17 mouse cellular contexts compared by ENCODE assay signal in genomic region chr12:80495691-80496090, GRCm38 (mm10). TPM values are rescaled to one million over a fixed set of nuclear protein-coding genes. Genes with fewer than 3 reads are reported as not detected.
"Had no signal": no experiment of that assay in that cellular context is flagged by ENCODE, and none has a peak within 500 bp of the region (broad histone marks: within the 10 kb centered on the region; RNA-seq: fewer than 3 reads in every experiment).

No protein-coding gene starts in this region.

- H3K4me1 ChIP-seq: neural tube, embryonic 15.5 days; stomach, embryonic 15.5 days had no signal

- DNase-seq: retina, postnatal 1 day; right cerebral cortex, adult 18-20 months; right cerebral cortex, postnatal 14 days; right cerebral cortex, postnatal 25 days; right cerebral cortex, postnatal 4 days; spleen, adult 18-20 months; thymus, adult 18-20 months; thymus, adult 2 months; thymus, postnatal 14 days; thymus, postnatal 25 days; thymus, postnatal 36 days; thymus, postnatal 4 days had no signal

- H3K4me3 ChIP-seq: neural tube, embryonic 13.5 days; neural tube, embryonic 15.5 days; stomach, embryonic 15.5 days had no signal

- H3K27me3 ChIP-seq: neural tube, embryonic 13.5 days; neural tube, embryonic 15.5 days; stomach, embryonic 15.5 days had no signal

- H3K9me3 ChIP-seq: neural tube, embryonic 13.5 days; neural tube, embryonic 15.5 days; stomach, embryonic 15.5 days had no signal

- H3K27ac ChIP-seq: neural tube, embryonic 13.5 days; neural tube, embryonic 15.5 days; stomach, embryonic 15.5 days; stomach, postnatal 0 days had no signal

- H3K4me2 ChIP-seq: neural tube, embryonic 13.5 days; neural tube, embryonic 15.5 days; stomach, embryonic 15.5 days had no signal

- H3K9ac ChIP-seq: neural tube, embryonic 13.5 days; neural tube, embryonic 15.5 days; stomach, embryonic 15.5 days had no signal

RNA-seq across cellular contexts. Expression of gene Galnt16, which starts 22.4 kb away (rescaled TPM):
- total RNA-seq: neutrophil, adult 5-6 weeks had no signal
